Mouse (Mus musculus): ENCODE data around the gene Gm19684.

The Gm19684 gene

DNA sequence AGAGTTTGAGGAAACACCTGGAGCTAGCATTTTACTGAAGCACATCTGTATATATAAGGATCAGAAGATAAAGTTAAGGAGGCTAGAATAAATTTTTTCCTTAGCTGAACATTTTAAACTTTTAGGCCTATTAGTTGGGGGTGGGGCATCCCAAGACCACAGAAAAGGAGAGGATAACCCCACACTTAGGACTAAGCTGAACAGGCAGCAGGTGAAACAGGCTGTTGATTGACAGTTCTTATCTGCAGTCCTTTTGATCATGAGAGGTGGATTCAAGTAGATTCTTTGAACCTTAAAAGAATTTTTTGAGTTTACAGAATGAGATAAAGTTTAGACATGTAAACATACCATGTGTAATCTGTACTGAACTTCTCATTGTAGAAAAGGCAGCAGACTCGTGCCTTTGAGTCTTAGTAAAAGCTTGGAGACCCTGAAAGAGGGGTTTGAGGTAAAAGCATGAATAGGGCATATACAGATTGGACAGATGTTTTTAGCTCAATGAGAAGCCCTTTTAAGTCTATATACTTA is 48.9 kb downstream of the Gm19684 start:
- in situ Hi-C loops (cut with MboI, MseI), result no loop called here

DNA sequence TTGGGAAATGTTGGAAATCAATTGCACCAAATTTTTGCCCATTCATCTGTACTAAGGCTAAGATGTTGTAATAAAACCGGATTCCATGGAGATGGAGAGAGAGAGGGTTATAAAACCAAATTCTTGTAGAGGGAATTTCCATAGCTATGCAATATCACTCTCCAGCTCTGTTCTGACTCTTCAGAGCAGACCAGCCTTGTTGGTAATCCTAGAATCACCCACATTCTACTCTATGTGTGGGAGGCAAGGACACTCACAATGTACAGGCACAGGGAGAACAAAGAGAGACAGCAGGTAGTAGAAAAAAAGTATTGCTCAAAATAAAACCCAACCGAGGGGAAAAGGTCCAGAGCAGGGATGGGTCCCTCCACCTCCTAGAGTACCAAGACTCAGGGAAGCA is 54.7 kb downstream of the Gm19684 start:
- in situ Hi-C loops (cut with MboI, MseI), result loop anchor here (5.0 kb wide), 1 partner anchor 84 kb away; no protein-coding TSS in a partner anchor

DNA sequence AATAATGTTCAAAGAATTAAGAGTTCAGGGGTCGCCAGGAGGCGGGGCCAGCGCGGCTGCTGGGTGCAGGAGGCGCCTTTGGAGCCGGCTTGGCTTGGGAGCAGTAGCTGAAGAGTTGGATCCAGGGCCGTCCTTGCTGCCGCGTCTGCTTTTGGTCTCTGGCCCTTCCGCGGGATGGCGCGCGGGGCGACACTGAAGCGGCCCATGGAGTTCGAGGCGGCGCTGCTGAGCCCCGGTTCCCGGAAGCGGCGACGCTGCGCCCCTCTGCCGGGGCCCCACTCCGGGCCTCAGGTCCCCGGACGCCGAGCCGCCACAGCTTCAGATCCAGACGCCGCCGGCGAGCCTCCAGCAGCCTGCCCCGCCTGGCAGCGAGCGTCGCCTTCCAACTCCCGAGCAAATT is 57.5 kb downstream of the Gm19684 start:
- in situ Hi-C loops (cut with MboI, MseI), result loop anchor here (5.0 kb wide), 1 partner anchor 87 kb away; no protein-coding TSS in a partner anchor

Data from regulatory T cell (primary cell).